Mouse (Mus musculus) embryonic facial prominence, embryonic 13.5 days (tissue): ENCODE data around the gene Fez2. TPM values are rescaled to one million over a fixed set of nuclear protein-coding genes. Genes with fewer than 3 reads are reported as not detected.

Source experiments
- ATAC-seq: fragments of 200-750 bp; cut with Nextera tagmentation; 2 replicates; pipeline ENCODE4 v1.8.0; 2017; ENCODE audit warnings: low read depth; ENCODE audit not compliant: insufficient number of reproducible peaks, insufficient read depth, low FRiP score, low TSS enrichment
- H3K27ac ChIP-seq: fragments of 300-500 bp; sonication (generic); 2 replicates; pipeline ENCODE4 v1.5.1; 2015; ENCODE audit warnings: moderate library complexity, mild to moderate bottlenecking, inconsistent platforms
- H3K27me3 ChIP-seq: fragments of 300-500 bp; sonication (generic); 2 replicates; pipeline ENCODE4 v1.6.1; 2015; ENCODE audit warnings: mild to moderate bottlenecking, inconsistent platforms
- H3K36me3 ChIP-seq: fragments of 300-500 bp; sonication (generic); 2 replicates; pipeline ENCODE4 v1.6.1; 2015; ENCODE audit warnings: mild to moderate bottlenecking, inconsistent platforms
- H3K4me1 ChIP-seq: fragments of 300-500 bp; sonication (generic); 2 replicates; pipeline ENCODE4 v1.6.1; 2015; ENCODE audit warnings: inconsistent platforms
- H3K4me2 ChIP-seq: fragments of 300-500 bp; sonication (generic); 2 replicates; pipeline ENCODE4 v1.6.1; 2015; ENCODE audit warnings: moderate library complexity, mild to moderate bottlenecking, inconsistent platforms
- H3K4me3 ChIP-seq: fragments of 300-500 bp; sonication (generic); 2 replicates; pipeline ENCODE4 v1.5.1; 2015; ENCODE audit warnings: mild to moderate bottlenecking, inconsistent platforms
- H3K9ac ChIP-seq: fragments of 300-500 bp; sonication (generic); 2 replicates; pipeline ENCODE4 v1.6.1; 2015; ENCODE audit warnings: mild to moderate bottlenecking, inconsistent platforms
- H3K9me3 ChIP-seq: fragments of 300-500 bp; sonication (generic); 2 replicates; pipeline ENCODE4 v1.6.1; 2016; ENCODE audit warnings: inconsistent platforms
- WGBS: fragments of 180-500 bp; shearing (Covaris S2); methylation state at CpG from one replicate; pipeline ENCODE4 v1.1.7; 2015; ENCODE audit warnings: mixed read lengths; 5-methylcytosine and 5-hydroxymethylcytosine counted together
- polyA plus RNA-seq: library from polyadenylated mRNA; unstranded; fragments of >200 nt; fragmentation: Nextera tagmentation; extraction: Ambion mirVana; gene quantifications from 2 replicates; pipeline ENCODE4 v1.2.1, GENCODE M21; 2015

Gene Fez2
- polyA plus RNA-seq, 1 experiment from 2014 or later = 39.3 TPM

DNA sequence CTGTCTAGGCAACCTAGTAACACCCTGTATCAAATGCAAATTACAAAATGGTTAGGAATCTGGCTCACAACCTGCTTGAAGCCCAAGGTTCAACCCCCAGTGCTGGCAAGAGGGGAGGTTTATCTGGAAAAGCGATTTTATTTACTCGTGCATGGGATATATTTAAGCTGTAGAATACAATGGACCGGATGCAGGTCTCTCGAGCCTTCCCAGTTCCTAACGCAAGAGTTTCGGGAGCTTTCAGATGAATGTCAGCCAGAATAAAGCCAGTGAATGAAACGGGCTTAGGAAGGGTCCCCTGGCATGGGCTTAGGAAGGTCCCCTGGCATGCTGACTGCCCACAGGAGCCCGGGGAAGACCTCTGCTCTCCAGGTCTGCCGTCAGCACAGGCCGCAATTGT lies 11.1 kb downstream of the Fez2 start:
- WGBS = 88% methylated on average over 10 of the region's 10 CpGs
- no peak overlapping the region for H3K27ac ChIP-seq
- H3K4me1 ChIP-seq = peaks cover 4% of the 10 kb centered on the region; the same call in 1 of the 2 replicates
- no peak overlapping the region for H3K4me2 ChIP-seq
- no peak overlapping the region for H3K4me3 ChIP-seq
- H3K9me3 ChIP-seq = no peaks in the 10 kb centered on the region
- H3K27me3 ChIP-seq = no peaks in the 10 kb centered on the region
- ATAC-seq = no peak
- peaks cover 38% of the 10 kb centered on the region for H3K36me3 ChIP-seq
- no peak overlapping the region for H3K9ac ChIP-seq

DNA sequence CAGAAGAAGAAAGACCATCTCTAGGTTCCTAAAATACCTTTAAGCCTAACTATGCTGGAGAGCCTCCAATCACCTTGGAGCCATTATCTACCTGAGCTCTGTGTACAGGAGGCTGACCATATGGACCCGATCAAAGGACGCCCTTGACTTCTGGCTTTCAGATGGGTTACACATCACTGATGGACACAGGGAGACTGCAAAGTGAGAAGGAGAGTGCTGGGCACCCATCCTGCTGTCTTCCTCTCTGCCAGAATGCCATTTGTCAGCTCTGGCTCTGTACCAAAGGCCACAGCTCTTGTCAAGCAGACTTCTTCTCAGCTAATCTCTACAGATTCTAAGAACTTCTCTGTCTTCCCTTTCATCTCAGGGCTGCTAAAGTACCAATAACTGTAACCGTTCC lies 12.6 kb downstream of the Fez2 start:
- WGBS = 94% methylated on average over 3 of the region's 3 CpGs
- H3K27ac ChIP-seq = no peak overlapping the region
- no peaks in the 10 kb centered on the region for H3K9me3 ChIP-seq
- H3K9ac ChIP-seq = no peak overlapping the region
- peaks cover 4% of the 10 kb centered on the region; the same call in 1 of the 2 replicates for H3K4me1 ChIP-seq
- no peak for ATAC-seq
- no peaks in the 10 kb centered on the region for H3K27me3 ChIP-seq
- no peak overlapping the region for H3K4me3 ChIP-seq
- H3K36me3 ChIP-seq = peaks cover 46% of the 10 kb centered on the region
- no peak overlapping the region for H3K4me2 ChIP-seq

DNA sequence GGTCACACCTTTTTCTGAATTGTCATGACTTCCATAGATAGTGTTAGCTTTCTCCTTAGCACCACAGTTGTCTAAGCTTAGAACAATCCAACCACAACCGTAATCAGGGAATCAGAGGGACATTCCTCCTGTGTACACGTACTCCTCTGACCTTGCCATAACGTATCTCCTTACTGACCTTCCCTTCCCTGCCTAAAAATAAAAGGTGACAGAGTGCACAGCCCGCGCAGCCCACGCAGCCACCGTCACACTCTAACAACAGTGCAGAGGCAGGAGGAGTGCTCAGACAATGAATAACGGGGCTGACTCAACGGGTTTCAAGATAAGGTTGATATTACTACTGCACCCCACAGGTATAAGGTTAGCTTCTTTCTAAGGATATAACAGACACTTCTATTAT lies 14.1 kb downstream of the Fez2 start:
- H3K4me3 ChIP-seq = no peak overlapping the region
- H3K9me3 ChIP-seq = no peaks in the 10 kb centered on the region
- peaks cover 49% of the 10 kb centered on the region for H3K36me3 ChIP-seq
- H3K27me3 ChIP-seq = no peaks in the 10 kb centered on the region
- H3K9ac ChIP-seq = no peak overlapping the region
- H3K4me2 ChIP-seq = no peak overlapping the region
- WGBS = 89% methylated on average over 9 of the region's 9 CpGs
- no peak for ATAC-seq
- no peak overlapping the region for H3K27ac ChIP-seq
- H3K4me1 ChIP-seq = no peaks in the 10 kb centered on the region

- 42% methylated on average over 4 of the region's 4 CpGs for WGBS
- no peaks in the 10 kb centered on the region for H3K4me1 ChIP-seq
- H3K27ac ChIP-seq = no peak overlapping the region
- ATAC-seq = no peak
- no peak overlapping the region for H3K9ac ChIP-seq
- H3K4me2 ChIP-seq = no peak overlapping the region
- H3K9me3 ChIP-seq = no peaks in the 10 kb centered on the region
- H3K36me3 ChIP-seq = peaks cover 43% of the 10 kb centered on the region
- H3K27me3 ChIP-seq = no peaks in the 10 kb centered on the region
- no peak overlapping the region for H3K4me3 ChIP-seq
Measured at GRCm38 (mm10) chr17:78403229-78403628, 14.7 kb downstream of the Fez2 start.

GRCm38 (mm10) chr17:78402174-78402573 lies 15.8 kb downstream of the Fez2 start:
- H3K27ac ChIP-seq = no peak overlapping the region
- H3K9me3 ChIP-seq = no peaks in the 10 kb centered on the region
- no peak overlapping the region for H3K4me2 ChIP-seq
- no peaks in the 10 kb centered on the region for H3K4me1 ChIP-seq
- no peak for ATAC-seq
- no peak overlapping the region for H3K4me3 ChIP-seq
- H3K27me3 ChIP-seq = no peaks in the 10 kb centered on the region
- H3K9ac ChIP-seq = no peak overlapping the region
- peaks cover 45% of the 10 kb centered on the region for H3K36me3 ChIP-seq
- 80% methylated on average over 6 of the region's 6 CpGs for WGBS

DNA sequence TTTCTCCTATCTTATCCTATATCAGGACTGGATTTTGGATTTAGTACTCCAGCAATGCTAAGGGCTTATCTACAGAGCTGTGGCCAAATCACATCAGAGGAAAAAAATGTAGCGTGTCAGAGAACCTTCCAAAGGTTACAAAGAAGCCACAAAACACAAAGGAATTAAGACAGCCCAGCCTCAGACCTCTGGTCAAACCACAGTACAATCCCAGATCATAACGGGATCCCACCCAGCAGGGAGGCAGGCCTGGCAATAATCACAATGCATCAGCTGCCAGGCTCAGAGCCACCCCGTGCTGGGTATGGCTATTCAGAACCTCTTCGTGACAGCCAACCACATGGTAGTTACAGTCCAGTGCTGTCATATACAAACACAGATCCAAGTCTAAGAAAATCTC lies 16.2 kb downstream of the Fez2 start:
- H3K4me2 ChIP-seq = no peak overlapping the region
- H3K9ac ChIP-seq = no peak overlapping the region
- peaks cover 45% of the 10 kb centered on the region for H3K36me3 ChIP-seq
- no peak overlapping the region for H3K27ac ChIP-seq
- H3K4me1 ChIP-seq = no peaks in the 10 kb centered on the region
- 51% methylated on average over 4 of the region's 4 CpGs for WGBS
- no peak for ATAC-seq
- no peak overlapping the region for H3K4me3 ChIP-seq
- no peaks in the 10 kb centered on the region for H3K27me3 ChIP-seq
- H3K9me3 ChIP-seq = no peaks in the 10 kb centered on the region

- WGBS = 73% methylated on average over 6 of the region's 6 CpGs
- Histone ChIP-seq H3K4me1 (no peaks in the 10 kb centered on the region), H3K4me2 (no peak overlapping the region), H3K9me3 (no peaks in the 10 kb centered on the region), H3K36me3 (peaks cover 45% of the 10 kb centered on the region), H3K27me3 (no peaks in the 10 kb centered on the region), H3K9ac (no peak overlapping the region), H3K27ac (no peak overlapping the region), H3K4me3 (no peak overlapping the region)
- no peak for ATAC-seq
Measured at GRCm38 (mm10) chr17:78401311-78401710, 16.6 kb downstream of the Fez2 start.

DNA sequence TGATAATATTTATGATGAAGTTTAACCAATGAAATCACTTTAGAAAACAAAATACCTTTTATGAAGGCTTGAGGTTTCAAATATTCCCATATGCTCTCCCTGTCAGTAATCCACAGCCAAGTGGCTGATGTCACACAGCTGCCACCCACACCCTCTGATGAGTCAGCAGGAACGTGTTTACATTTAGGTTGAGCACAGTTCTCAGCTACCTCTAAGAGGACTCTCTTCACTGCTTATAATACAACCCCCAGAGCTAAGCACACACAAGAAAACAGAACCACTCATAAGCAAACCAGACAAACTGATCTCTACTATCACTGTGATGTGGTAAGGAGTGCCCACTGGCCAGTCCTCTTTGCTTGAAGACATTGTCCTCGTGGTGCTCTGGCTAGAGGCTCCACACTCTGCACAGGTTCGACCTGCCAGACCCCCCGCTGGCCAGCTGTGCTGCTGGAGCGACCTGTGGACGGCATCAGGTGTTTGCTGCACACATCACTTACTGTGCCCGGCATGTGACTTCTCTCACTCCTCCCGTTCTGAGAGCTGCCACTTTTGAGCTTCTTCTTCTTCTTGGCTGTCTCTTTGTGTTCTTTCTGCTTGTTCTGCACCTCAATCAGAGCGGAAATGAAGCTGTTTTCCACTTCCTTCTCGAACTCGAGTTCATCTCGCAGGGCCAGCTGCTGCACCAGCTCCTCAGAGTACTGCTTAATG lies 17.7 kb downstream of the Fez2 start:
- Histone ChIP-seq H3K9ac (no peak overlapping the region), H3K4me3 (no peak overlapping the region), H3K36me3 (peaks cover 43% of the 10 kb centered on the region), H3K9me3 (no peaks in the 10 kb centered on the region), H3K27me3 (no peaks in the 10 kb centered on the region), H3K4me1 (no peaks in the 10 kb centered on the region), H3K27ac (no peak overlapping the region), H3K4me2 (no peak overlapping the region)
- ATAC-seq = no peak
- WGBS = 82% methylated on average over 12 of the region's 12 CpGs

- 73% methylated on average over 9 of the region's 9 CpGs for WGBS
- no peak overlapping the region for H3K9ac ChIP-seq
- H3K27me3 ChIP-seq = no peaks in the 10 kb centered on the region
- H3K4me1 ChIP-seq = no peaks in the 10 kb centered on the region
- H3K4me3 ChIP-seq = no peak overlapping the region
- H3K9me3 ChIP-seq = no peaks in the 10 kb centered on the region
- H3K36me3 ChIP-seq = 0 out of 2 replicates have a peak, but pooled peaks cover 5% of the 10 kb centered on the region
- no peak for ATAC-seq
- no peak overlapping the region for H3K4me2 ChIP-seq
- H3K27ac ChIP-seq = no peak overlapping the region
Measured at GRCm38 (mm10) chr17:78392401-78393087, 25.4 kb downstream of the Fez2 start.

DNA sequence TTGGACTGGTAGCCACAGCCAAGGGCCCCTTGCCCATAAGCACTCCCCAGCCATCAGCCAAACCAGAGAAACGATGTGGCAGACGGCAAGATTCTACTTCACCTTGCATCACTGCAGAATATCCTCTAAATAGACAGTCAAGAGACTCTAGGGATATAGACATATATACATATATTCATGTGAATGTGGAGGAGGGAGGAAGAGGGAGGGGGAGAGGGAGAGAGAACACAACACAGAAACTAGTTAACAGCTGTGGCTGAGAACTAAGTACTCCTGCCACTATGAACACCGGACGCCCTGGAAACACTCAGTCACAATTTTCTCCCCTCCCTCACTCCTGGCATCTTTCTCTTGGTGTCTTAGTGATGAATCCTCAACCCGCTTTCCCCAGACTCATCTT lies 28.4 kb downstream of the Fez2 start:
- Histone ChIP-seq H3K4me3 (no peak overlapping the region), H3K27me3 (no peaks in the 10 kb centered on the region), H3K4me1 (no peaks in the 10 kb centered on the region), H3K36me3 (no peaks in the 10 kb centered on the region), H3K9ac (no peak overlapping the region), H3K27ac (no peak overlapping the region), H3K4me2 (no peak overlapping the region), H3K9me3 (no peaks in the 10 kb centered on the region)
- no peak for ATAC-seq
- 90% methylated on average over 5 of the region's 5 CpGs for WGBS

GRCm38 (mm10) chr17:78388101-78388847 lies 29.7 kb downstream of the Fez2 start:
- ATAC-seq = no peak
- 76% methylated on average over 9 of the region's 9 CpGs for WGBS
- H3K9me3 ChIP-seq = no peaks in the 10 kb centered on the region
- H3K4me2 ChIP-seq = no peak overlapping the region
- H3K36me3 ChIP-seq = no peaks in the 10 kb centered on the region
- H3K27ac ChIP-seq = no peak overlapping the region
- no peak overlapping the region for H3K9ac ChIP-seq
- no peaks in the 10 kb centered on the region for H3K27me3 ChIP-seq
- no peak overlapping the region for H3K4me3 ChIP-seq
- H3K4me1 ChIP-seq = no peaks in the 10 kb centered on the region

DNA sequence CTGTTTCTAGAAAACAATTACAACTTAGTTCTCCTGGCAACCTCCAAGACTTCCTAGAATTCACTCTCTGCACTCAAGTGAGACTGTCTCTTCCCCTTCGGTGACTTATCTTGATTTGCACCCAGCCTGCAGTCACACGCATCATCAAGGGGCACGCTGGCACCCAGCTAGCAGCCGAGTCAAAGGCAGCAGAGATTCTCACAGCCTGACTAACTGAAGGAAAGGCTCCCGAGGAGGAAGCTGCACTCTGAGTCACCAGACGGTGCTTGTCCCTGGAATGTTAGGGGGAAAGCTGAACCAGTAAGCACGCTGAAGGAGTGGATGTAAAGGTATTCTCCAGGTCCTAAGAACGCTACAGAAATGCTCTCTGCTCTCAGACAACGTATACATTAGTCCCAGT lies 30.3 kb downstream of the Fez2 start:
- 82% methylated on average over 9 of the region's 9 CpGs for WGBS
- H3K27ac ChIP-seq = no peak overlapping the region
- H3K27me3 ChIP-seq = no peaks in the 10 kb centered on the region
- H3K36me3 ChIP-seq = peaks cover 1% of the 10 kb centered on the region; the same call in 1 of the 2 replicates
- H3K4me3 ChIP-seq = no peak overlapping the region
- no peak overlapping the region for H3K9ac ChIP-seq
- no peak overlapping the region for H3K4me2 ChIP-seq
- H3K9me3 ChIP-seq = no peaks in the 10 kb centered on the region
- H3K4me1 ChIP-seq = no peaks in the 10 kb centered on the region
- ATAC-seq = no peak
